Mouse (Mus musculus) ES-E14 (cell line): ENCODE measurements around the gene Cog5. TPM values are rescaled to one million over a fixed set of nuclear protein-coding genes. Genes with fewer than 3 reads are reported as not detected.

ENCODE experiments used
- DNase-seq: peaks from one replicate; pipeline ENCODE4 v3.0.0-alpha.2; 2013; ENCODE audit warnings: low read depth, low spot score
- H3K27ac ChIP-seq: 2 replicates; pipeline ENCODE4 v1.5.1; 2012; ENCODE audit warnings: low read depth, mild to moderate bottlenecking, low read length, moderate library complexity, mixed read lengths; ENCODE audit not compliant: poor library complexity, insufficient read depth, severe bottlenecking
- H3K36me3 ChIP-seq: 2 replicates; pipeline ENCODE4 v1.6.1; 2012; ENCODE audit warnings: mild to moderate bottlenecking, low read length, moderate library complexity, mixed read lengths; ENCODE audit not compliant: control insufficient read depth, poor library complexity, insufficient read depth, severe bottlenecking
- H3K4me1 ChIP-seq, 2 experiments: fragments of 150-350 bp in 1 of 2; sonication (generic) in 1 of 2; 2 replicates each; pipeline ENCODE4 v1.6.1; 2012; ENCODE audit warnings: low read length in 2 of 2, mild to moderate bottlenecking in 1 of 2, mixed read lengths in 1 of 2; ENCODE audit not compliant: control insufficient read depth in 2 of 2, insufficient read depth in 2 of 2, poor library complexity in 1 of 2
- H3K4me3 ChIP-seq, 2 experiments: fragments of 150-350 bp in 1 of 2; sonication (generic) in 1 of 2; 2 replicates each; pipeline ENCODE4 v1.5.1; 2012; ENCODE audit warnings: low read length in 2 of 2, low read depth in 1 of 2, mild to moderate bottlenecking in 1 of 2, mixed read lengths in 1 of 2; ENCODE audit not compliant: insufficient read depth in 1 of 2, poor library complexity in 1 of 2, severe bottlenecking in 1 of 2
- H3K9ac ChIP-seq: 2 replicates; pipeline ENCODE4 v1.6.1; 2012; ENCODE audit warnings: low read depth, mild to moderate bottlenecking, low read length, mixed read lengths; ENCODE audit not compliant: poor library complexity, insufficient read depth, severe bottlenecking
- H3K9me3 ChIP-seq: fragments of 150-350 bp; sonication (generic); 2 replicates; pipeline ENCODE4 v1.6.1; 2012; ENCODE audit warnings: low read depth, mild to moderate bottlenecking, low read length; ENCODE audit not compliant: control insufficient read depth, insufficient read depth
- CHD2 ChIP-seq: IDR thresholded peaks from 2 replicates; pipeline ENCODE4 v1.6.1; 2014; ENCODE audit warnings: mild to moderate bottlenecking, low read depth, low read length, inconsistent platforms
- HCFC1 ChIP-seq: IDR thresholded peaks from 2 replicates; pipeline ENCODE4 v1.6.1; 2012; ENCODE audit warnings: low read length, inconsistent platforms, borderline replicate concordance; ENCODE audit not compliant: insufficient read depth
- MAFK ChIP-seq: IDR thresholded peaks from 2 replicates; pipeline ENCODE4 v1.6.1; 2014; ENCODE audit warnings: mild to moderate bottlenecking, low read depth, low read length, inconsistent platforms; ENCODE audit not compliant: insufficient read depth
- ZC3H11A ChIP-seq: IDR thresholded peaks from 2 replicates; pipeline ENCODE4 v1.6.1; 2012; ENCODE audit warnings: low read depth, mild to moderate bottlenecking, inconsistent platforms, low read length, borderline replicate concordance
- ZNF384 ChIP-seq: IDR thresholded peaks from 2 replicates; pipeline ENCODE4 v1.6.1; 2012; ENCODE audit warnings: low read depth, low read length, inconsistent platforms
- in situ Hi-C, 2 experiments: fragments of 600-800 bp; cut with MboI; formaldehyde crosslinking; loops; one replicate each; pipeline ENCODE4 v1.15.1; 2025; ENCODE audit warnings: low sequenced_read_pairs in 2 of 2, inconsistent platforms in 1 of 2; ENCODE audit not compliant: unreplicated experiment in 2 of 2
- total RNA-seq: library from RNA; depleted of rRNA; stranded (reverse); fragments of 300-350 nt; gene quantifications from 2 replicates; pipeline ENCODE4 v1.2.3, GENCODE M21; 2012

Gene Cog5
- total RNA-seq, 1 experiment, result 33.3 TPM

GRCm38 (mm10) chr12:31836211-31836610 is 181.5 kb downstream of the Cog5 start:
- peak; percentile 36 for DNase-seq
- Histone ChIP-seq H3K4me1 (peaks cover 3 to 8% of the 10 kb centered on the region in 2 experiments), H3K4me3 (no peak overlapping the region)

DNA sequence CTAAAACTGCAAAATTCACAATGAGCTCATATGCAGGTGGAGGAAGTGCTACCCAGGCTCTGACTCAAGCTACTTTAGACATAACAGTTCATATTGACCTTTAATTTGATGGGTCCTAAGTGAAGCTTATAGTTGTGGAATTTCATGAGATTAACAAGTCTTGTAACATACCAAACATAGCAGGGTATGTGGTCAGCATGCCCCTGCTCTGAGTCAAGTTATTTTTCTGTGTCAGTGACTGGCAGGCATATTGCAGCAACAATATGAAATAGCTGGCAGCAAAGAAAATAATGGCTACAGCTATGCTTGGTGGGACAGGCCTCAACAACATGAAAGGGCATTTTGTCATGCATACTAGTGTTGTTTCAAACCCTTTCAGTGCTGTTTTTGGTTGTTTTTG is 183.9 kb downstream of the Cog5 start:
- TF ChIP-seq CHD2 (no peak), MAFK (no peak), ZC3H11A (no peak), ZNF384 (no peak), HCFC1 (no peak)
- H3K27ac ChIP-seq, result no peak overlapping the region
- in situ Hi-C loops, result no loop called here

More at GRCm38 (mm10) chr12:31836211-31836610, 181.5 kb downstream of the Cog5 start:
- H3K9ac ChIP-seq, result no peak overlapping the region
- in situ Hi-C loops, result no loop called here
- no peaks in the 10 kb centered on the region for H3K9me3 ChIP-seq
- H3K36me3 ChIP-seq, result no peaks in the 10 kb centered on the region
- TF ChIP-seq ZC3H11A, result no peak
- TF ChIP-seq ZNF384, result no peak
- no peak for TF ChIP-seq HCFC1
- no peak for TF ChIP-seq MAFK
- no peak for TF ChIP-seq CHD2
- H3K27ac ChIP-seq, result peak overlapping the region; percentile 72; the same call in 1 of the 2 replicates

GRCm38 (mm10) chr12:31839249-31839648 is 184.6 kb downstream of the Cog5 start:
- H3K4me1 ChIP-seq, result peaks cover 3 to 8% of the 10 kb centered on the region in 2 experiments
- no peak overlapping the region for H3K4me3 ChIP-seq
- H3K9ac ChIP-seq, result no peak overlapping the region
- in situ Hi-C loops, result no loop called here
- H3K27ac ChIP-seq, result no peak overlapping the region
- no peaks in the 10 kb centered on the region for H3K36me3 ChIP-seq
- no peak for DNase-seq
- H3K9me3 ChIP-seq, result no peaks in the 10 kb centered on the region
- TF ChIP-seq HCFC1, result no peak
- TF ChIP-seq ZC3H11A, result no peak
- no peak for TF ChIP-seq ZNF384
- no peak for TF ChIP-seq MAFK
- TF ChIP-seq CHD2, result no peak

More for the DNA sequence above, 183.9 kb downstream of the Cog5 start:
- no peaks in the 10 kb centered on the region for H3K36me3 ChIP-seq
- H3K9me3 ChIP-seq, result no peaks in the 10 kb centered on the region
- H3K9ac ChIP-seq, result no peak overlapping the region
- no peak overlapping the region for H3K4me3 ChIP-seq
- H3K4me1 ChIP-seq, result peaks cover 3 to 8% of the 10 kb centered on the region in 2 experiments
- no peak for DNase-seq

- no peaks in the 10 kb centered on the region for H3K9me3 ChIP-seq
- no peak for DNase-seq
- H3K4me1 ChIP-seq, result no peaks in the 10 kb centered on the region
- no peak overlapping the region for H3K27ac ChIP-seq
- no peak for TF ChIP-seq MAFK
- no peak for TF ChIP-seq ZNF384
- TF ChIP-seq CHD2, result no peak
- no peak for TF ChIP-seq HCFC1
- TF ChIP-seq ZC3H11A, result no peak
- in situ Hi-C loops, result no loop called here
- no peak overlapping the region for H3K4me3 ChIP-seq
- no peak overlapping the region for H3K9ac ChIP-seq
- no peaks in the 10 kb centered on the region for H3K36me3 ChIP-seq
Observed at GRCm38 (mm10) chr12:31846077-31846476, 191.4 kb downstream of the Cog5 start.

- H3K27ac ChIP-seq, result no peak overlapping the region
- TF ChIP-seq CHD2 (no peak), ZC3H11A (no peak), ZNF384 (no peak), MAFK (no peak), HCFC1 (no peak)
- H3K4me1 ChIP-seq, result no peaks in the 10 kb centered on the region
- H3K9me3 ChIP-seq, result no peaks in the 10 kb centered on the region
- H3K9ac ChIP-seq, result no peak overlapping the region
- in situ Hi-C loops, result no loop called here
- no peaks in the 10 kb centered on the region for H3K36me3 ChIP-seq
- no peak overlapping the region for H3K4me3 ChIP-seq
- DNase-seq, result no peak
Observed at GRCm38 (mm10) chr12:31848630-31849415, 194.2 kb downstream of the Cog5 start.
